Mouse (Mus musculus) C2C12 (cell line): ENCODE results near the gene Lsm7.
A peak's percentile ranks its signal among the peaks of the same experiment; 100 is the strongest.

Experiments
- CEBPB ChIP-seq: IDR thresholded peaks from one replicate; pipeline ENCODE4 v1.6.1; 2011; ENCODE audit warnings: low read depth, mild to moderate bottlenecking, control low read depth, moderate library complexity
- CTCF ChIP-seq: IDR thresholded peaks from one replicate; pipeline ENCODE4 v1.5.1; 2011; ENCODE audit not compliant: control insufficient read depth, insufficient read depth, insufficient read length
- FOSL1 ChIP-seq: IDR thresholded peaks from one replicate; pipeline ENCODE4 v1.8.0; 2011; ENCODE audit warnings: mild to moderate bottlenecking, low read length; ENCODE audit not compliant: poor library complexity, insufficient read depth, severe bottlenecking
- MYOG ChIP-seq: IDR thresholded peaks from one replicate; pipeline ENCODE4 v1.6.1; 2011; ENCODE audit not compliant: control insufficient read depth, insufficient read length; ENCODE audit errors: extremely low read depth
- USF1 ChIP-seq: IDR thresholded peaks from one replicate; pipeline ENCODE4 v1.6.1; 2011; ENCODE audit warnings: low read depth, mild to moderate bottlenecking, control low read depth, moderate library complexity

DNA sequence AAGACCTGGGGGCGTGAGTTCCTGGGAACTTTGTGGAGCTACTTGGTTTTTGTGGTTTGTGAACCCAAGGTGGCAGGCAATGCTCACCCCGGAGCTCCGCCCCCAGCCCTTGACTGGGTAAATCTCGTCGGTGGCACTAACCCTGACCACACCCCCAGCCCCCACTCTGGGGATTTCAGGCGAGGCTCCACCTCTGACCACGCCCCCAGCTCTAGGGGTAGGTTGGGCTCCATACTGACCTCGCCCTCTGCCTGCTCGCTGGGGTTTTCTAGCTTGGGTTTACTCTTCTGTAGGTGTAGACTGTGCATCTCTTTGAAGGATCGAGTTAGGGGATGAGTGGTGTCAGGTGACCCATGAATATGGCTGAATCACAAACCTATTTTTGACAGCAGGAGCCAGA is 6.4 kb downstream of the Lsm7 start:
- TF ChIP-seq CEBPB (no peak), CTCF (no peak), FOSL1 (no peak), MYOG (no peak), USF1 (peak; percentile 20)
